Mouse (Mus musculus) ES-E14 (cell line): ENCODE results near the gene Cfap44. TPM values are rescaled to one million over a fixed set of nuclear protein-coding genes. Genes with fewer than 3 reads are reported as not detected.

Source experiments
- DNase-seq: peaks from one replicate; pipeline ENCODE4 v3.0.0-alpha.2; 2013; ENCODE audit warnings: low read depth, low spot score
- H3K27ac ChIP-seq: 2 replicates; pipeline ENCODE4 v1.5.1; 2012; ENCODE audit warnings: low read depth, mild to moderate bottlenecking, low read length, moderate library complexity, mixed read lengths; ENCODE audit not compliant: poor library complexity, insufficient read depth, severe bottlenecking
- H3K36me3 ChIP-seq: 2 replicates; pipeline ENCODE4 v1.6.1; 2012; ENCODE audit warnings: mild to moderate bottlenecking, low read length, moderate library complexity, mixed read lengths; ENCODE audit not compliant: control insufficient read depth, poor library complexity, insufficient read depth, severe bottlenecking
- H3K4me1 ChIP-seq, 2 experiments: fragments of 150-350 bp in 1 of 2; sonication (generic) in 1 of 2; 2 replicates each; pipeline ENCODE4 v1.6.1; 2012; ENCODE audit warnings: low read length in 2 of 2, mild to moderate bottlenecking in 1 of 2, mixed read lengths in 1 of 2; ENCODE audit not compliant: control insufficient read depth in 2 of 2, insufficient read depth in 2 of 2, poor library complexity in 1 of 2
- H3K4me3 ChIP-seq, 2 experiments: fragments of 150-350 bp in 1 of 2; sonication (generic) in 1 of 2; 2 replicates each; pipeline ENCODE4 v1.5.1; 2012; ENCODE audit warnings: low read length in 2 of 2, low read depth in 1 of 2, mild to moderate bottlenecking in 1 of 2, mixed read lengths in 1 of 2; ENCODE audit not compliant: insufficient read depth in 1 of 2, poor library complexity in 1 of 2, severe bottlenecking in 1 of 2
- H3K9ac ChIP-seq: 2 replicates; pipeline ENCODE4 v1.6.1; 2012; ENCODE audit warnings: low read depth, mild to moderate bottlenecking, low read length, mixed read lengths; ENCODE audit not compliant: poor library complexity, insufficient read depth, severe bottlenecking
- H3K9me3 ChIP-seq: fragments of 150-350 bp; sonication (generic); 2 replicates; pipeline ENCODE4 v1.6.1; 2012; ENCODE audit warnings: low read depth, mild to moderate bottlenecking, low read length; ENCODE audit not compliant: control insufficient read depth, insufficient read depth
- CHD2 ChIP-seq: IDR thresholded peaks from 2 replicates; pipeline ENCODE4 v1.6.1; 2014; ENCODE audit warnings: mild to moderate bottlenecking, low read depth, low read length, inconsistent platforms
- HCFC1 ChIP-seq: IDR thresholded peaks from 2 replicates; pipeline ENCODE4 v1.6.1; 2012; ENCODE audit warnings: low read length, inconsistent platforms, borderline replicate concordance; ENCODE audit not compliant: insufficient read depth
- MAFK ChIP-seq: IDR thresholded peaks from 2 replicates; pipeline ENCODE4 v1.6.1; 2014; ENCODE audit warnings: mild to moderate bottlenecking, low read depth, low read length, inconsistent platforms; ENCODE audit not compliant: insufficient read depth
- ZC3H11A ChIP-seq: IDR thresholded peaks from 2 replicates; pipeline ENCODE4 v1.6.1; 2012; ENCODE audit warnings: low read depth, mild to moderate bottlenecking, inconsistent platforms, low read length, borderline replicate concordance
- ZNF384 ChIP-seq: IDR thresholded peaks from 2 replicates; pipeline ENCODE4 v1.6.1; 2012; ENCODE audit warnings: low read depth, low read length, inconsistent platforms
- in situ Hi-C, 2 experiments: fragments of 600-800 bp; cut with MboI; formaldehyde crosslinking; loops; one replicate each; pipeline ENCODE4 v1.15.1; 2025; ENCODE audit warnings: low sequenced_read_pairs in 2 of 2, inconsistent platforms in 1 of 2; ENCODE audit not compliant: unreplicated experiment in 2 of 2
- total RNA-seq: library from RNA; depleted of rRNA; stranded (reverse); fragments of 300-350 nt; gene quantifications from 2 replicates; pipeline ENCODE4 v1.2.3, GENCODE M21; 2012; rRNA removed

The Cfap44 gene
- total RNA-seq: 0.22 and 0.37 TPM in 2 replicates

GRCm38 (mm10) chr16:44394577-44395243 is at the start of gene Cfap44:
Cfap44 (plus strand) TSS chr16:44394796.
- no peak within 1 kb of the TSS for H3K27ac ChIP-seq
- H3K9ac ChIP-seq: peak within 1 kb of the TSS; percentile 29; the same call in 1 of the 2 replicates
- TF ChIP-seq ZC3H11A: no peak
- TF ChIP-seq MAFK: no peak
- TF ChIP-seq CHD2: peak; percentile 67; the same call in 1 of the 2 replicates
- TF ChIP-seq ZNF384: no peak
- peak; percentile 70; the same call in 1 of the 2 replicates for TF ChIP-seq HCFC1
- in situ Hi-C loops: no loop called here
- peak; percentile 92 for DNase-seq
- H3K36me3 ChIP-seq: peaks cover under 1% of the 10 kb centered on the region; the same call in 1 of the 2 replicates
- no peaks in the 10 kb centered on the region for H3K9me3 ChIP-seq
- peak within 1 kb of the TSS; percentile 13 to 25; a peak in 3 of 4 replicates for H3K4me3 ChIP-seq
- H3K4me1 ChIP-seq: peaks cover 4 to 14% of the 10 kb centered on the region in 2 experiments; a peak in 2 of 4 replicates

- in situ Hi-C loops: no loop called here
- peaks cover 0 to 2% of the 10 kb centered on the region in 2 experiments; a peak in 1 of 4 replicates for H3K4me1 ChIP-seq
- H3K4me3 ChIP-seq: peak within 1 kb of the TSS; percentile 81 to 84
- TF ChIP-seq HCFC1 (0 out of 2 replicates have a peak, but pooled peaks have one; percentile 48), ZNF384 (no peak)
- H3K27ac ChIP-seq: peak within 1 kb of the TSS; percentile 38
- no peaks in the 10 kb centered on the region for H3K9me3 ChIP-seq
- H3K9ac ChIP-seq: peak within 1 kb of the TSS; percentile 86
- H3K36me3 ChIP-seq: no peaks in the 10 kb centered on the region
- peak; percentile 89 for DNase-seq
Observed at GRCm38 (mm10) chr16:44347071-44347901, 47.3 kb upstream of the Cfap44 start, which contains the start of gene Spice1. Spice1 (plus strand) TSS chr16:44347121.

- Histone ChIP-seq H3K9me3 (no peaks in the 10 kb centered on the region), H3K4me3 (no peak overlapping the region), H3K4me1 (peaks cover 0 to 2% of the 10 kb centered on the region in 2 experiments; a peak in 1 of 4 replicates), H3K36me3 (no peaks in the 10 kb centered on the region), H3K9ac (no peak overlapping the region), H3K27ac (no peak overlapping the region)
- in situ Hi-C loops: loop anchor here in 1 of 2 experiments (10.0 kb wide), 1 partner anchor 105 kb away; no protein-coding TSS in a partner anchor
- no peak for DNase-seq
- no peak for TF ChIP-seq MAFK
- TF ChIP-seq ZNF384: no peak
- no peak for TF ChIP-seq CHD2
Observed at GRCm38 (mm10) chr16:44349801-44350397, 44.7 kb upstream of the Cfap44 start.

GRCm38 (mm10) chr16:44356291-44356690 is 38.3 kb upstream of the Cfap44 start:
- TF ChIP-seq MAFK: no peak
- no peak for TF ChIP-seq ZNF384
- TF ChIP-seq HCFC1: no peak
- TF ChIP-seq ZC3H11A: no peak
- TF ChIP-seq CHD2: no peak
- Histone ChIP-seq H3K9me3 (no peaks in the 10 kb centered on the region), H3K4me1 (peaks cover 3 to 6% of the 10 kb centered on the region in 2 experiments; a peak in 2 of 4 replicates), H3K27ac (no peak overlapping the region), H3K4me3 (no peak overlapping the region), H3K36me3 (no peaks in the 10 kb centered on the region; the same call in 1 of the 2 replicates), H3K9ac (no peak overlapping the region)
- in situ Hi-C loops: loop anchor here in 1 of 2 experiments (10.0 kb wide), 1 partner anchor 111 kb away; no protein-coding TSS in a partner anchor
- DNase-seq: no peak
